Mouse (Mus musculus) G1E (cell line): ENCODE results near the gene Atf6.

ENCODE experiments used
- CTCF ChIP-seq: IDR thresholded peaks from 2 replicates; pipeline ENCODE4 v1.5.1; 2012; ENCODE audit warnings: low read depth, low read length, inconsistent platforms, mixed read lengths
- GATA1 ChIP-seq: IDR thresholded peaks from 2 replicates; pipeline ENCODE4 v1.6.1; 2012; ENCODE audit warnings: borderline replicate concordance, low read length, inconsistent platforms, mixed read lengths
- POLR2AphosphoS5 ChIP-seq: IDR thresholded peaks from 2 replicates; pipeline ENCODE4 v1.6.1; 2012; ENCODE audit warnings: low read depth, low read length, inconsistent platforms; ENCODE audit not compliant: insufficient replicate concordance
- TAL1 ChIP-seq: conservative IDR thresholded peaks from 2 replicates; pipeline ENCODE4 v1.6.1; 2012; ENCODE audit warnings: low read depth, low read length, inconsistent platforms, mixed read lengths

DNA sequence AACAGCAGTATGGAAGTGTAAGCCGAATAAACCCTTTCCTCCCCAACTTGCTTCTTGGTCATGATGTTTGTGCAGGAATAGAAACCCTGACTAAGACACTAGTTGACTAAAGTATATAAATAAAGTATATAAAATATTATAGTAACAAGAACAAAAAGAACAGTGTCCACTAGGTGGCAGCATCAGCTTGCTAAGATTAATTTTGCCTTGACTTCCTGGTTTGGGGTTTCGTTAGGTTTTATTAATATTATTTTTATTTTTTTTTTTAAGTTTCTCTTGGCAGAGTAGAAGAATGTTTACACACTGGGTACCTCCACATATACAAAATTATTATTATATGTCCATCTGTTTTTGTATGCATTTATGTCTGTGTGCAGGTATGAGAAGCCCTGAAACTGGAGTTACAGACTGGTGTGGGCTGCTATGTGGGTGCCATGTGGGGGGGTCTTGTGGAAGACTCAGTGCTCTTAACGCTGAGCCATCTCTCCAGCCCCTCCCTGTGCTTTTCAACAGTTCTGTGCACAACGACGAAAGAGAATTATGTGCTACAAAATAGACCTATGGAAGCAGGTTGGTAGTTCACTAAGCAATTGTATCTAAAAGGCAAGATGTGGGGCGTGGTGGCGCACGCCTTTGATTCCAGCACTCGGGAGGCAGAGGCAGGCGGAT is 33.4 kb upstream of the Atf6 start:
- TF ChIP-seq TAL1: no peak
- TF ChIP-seq CTCF: no peak
- no peak for TF ChIP-seq GATA1
- TF ChIP-seq POLR2AphosphoS5: no peak
